Comparison of ENCODE assay signal across 11 mouse cellular contexts in genomic region chr3:100993718-100994117, GRCm38 (mm10). TPM values are rescaled to one million over a fixed set of nuclear protein-coding genes. Genes with fewer than 3 reads are reported as not detected.
DNase-seq lines count a peak whose midpoint lies in the region; ATAC-seq and TF ChIP-seq lines count a peak whose summit lies in the region.
"Had no signal": no experiment of that assay in that cellular context is flagged by ENCODE, and none has a peak within 500 bp of the region (broad histone marks: within the 10 kb centered on the region; RNA-seq: fewer than 3 reads in every experiment).

No protein-coding gene starts in this region.

- peak overlapping the region; percentile 20; the same call in 1 of the 2 replicates for H3K4me2 ChIP-seq in liver, embryonic 15.5 days
- no peak overlapping the region for H3K4me2 ChIP-seq in liver, embryonic 12.5 days
- no peak overlapping the region for H3K4me2 ChIP-seq in intestine, postnatal 0 days (replicated peaks; ENCODE audit: low read depth)
- H3K4me2 ChIP-seq: limb, embryonic 12.5 days had no signal

- no peak for ATAC-seq in liver, embryonic 15.5 days (ENCODE audit: insufficient read depth)
- no peak for ATAC-seq in liver, embryonic 12.5 days
- ATAC-seq in intestine, postnatal 0 days = no peak

- H3K36me3 ChIP-seq in liver, embryonic 15.5 days (replicated peaks) = no peaks in the 10 kb centered on the region
- H3K36me3 ChIP-seq in liver, embryonic 12.5 days = no peaks in the 10 kb centered on the region
- H3K36me3 ChIP-seq in heart, embryonic 10.5 days = no peaks in the 10 kb centered on the region
- H3K36me3 ChIP-seq in thymus, adult 2 months (ENCODE audit: control insufficient read depth, insufficient read depth, low read length) = no peaks in the 10 kb centered on the region
- H3K36me3 ChIP-seq in intestine, postnatal 0 days (ENCODE audit: control insufficient read depth, insufficient read depth) = no peaks in the 10 kb centered on the region
- H3K36me3 ChIP-seq: G1E; limb, embryonic 12.5 days had no signal

- no peak for DNase-seq in heart, embryonic 10.5 days (ENCODE audit: low spot score)
- DNase-seq in lung, adult 18-20 months = peak; percentile 53 to 54
- DNase-seq in thymus, adult 2 months = peak; percentile 60
- DNase-seq in liver = no peak
- no peak for DNase-seq in layer of hippocampus, adult 9-10 months (ENCODE audit: low spot score)
- DNase-seq: cerebellum, adult 18-20 months had no signal

- no peaks in the 10 kb centered on the region for H3K27me3 ChIP-seq in liver, embryonic 15.5 days
- no peaks in the 10 kb centered on the region for H3K27me3 ChIP-seq in liver, embryonic 12.5 days (replicated peaks)
- no peaks in the 10 kb centered on the region for H3K27me3 ChIP-seq in heart, embryonic 10.5 days (ENCODE audit: insufficient read depth, poor library complexity, severe bottlenecking)
- no peaks in the 10 kb centered on the region for H3K27me3 ChIP-seq in thymus, adult 2 months (ENCODE audit: control insufficient read depth, insufficient read depth, low read length)
- no peaks in the 10 kb centered on the region for H3K27me3 ChIP-seq in intestine, postnatal 0 days (replicated peaks; ENCODE audit: control insufficient read depth, insufficient read depth, low read length)
- H3K27me3 ChIP-seq: limb, embryonic 12.5 days had no signal

- H3K27ac ChIP-seq in liver, embryonic 15.5 days (replicated peaks) = no peak overlapping the region
- no peak overlapping the region for H3K27ac ChIP-seq in liver, embryonic 12.5 days
- peak overlapping the region; percentile 42 for H3K27ac ChIP-seq in heart, embryonic 10.5 days
- peak overlapping the region; percentile 21; the same call in 1 of the 2 replicates for H3K27ac ChIP-seq in thymus, adult 2 months (ENCODE audit: control insufficient read depth, insufficient read depth, low read length)
- no peak overlapping the region for H3K27ac ChIP-seq in intestine, postnatal 0 days (ENCODE audit: low read depth, low read length)
- H3K27ac ChIP-seq: limb, embryonic 12.5 days had no signal

- H3K4me1 ChIP-seq in liver, embryonic 15.5 days (replicated peaks) = 0 out of 2 replicates have a peak, but pooled peaks cover 4% of the 10 kb centered on the region
- H3K4me1 ChIP-seq in liver, embryonic 12.5 days = no peaks in the 10 kb centered on the region
- peaks cover 24% of the 10 kb centered on the region for H3K4me1 ChIP-seq in heart, embryonic 10.5 days
- H3K4me1 ChIP-seq in thymus, adult 2 months (replicated peaks; ENCODE audit: control insufficient read depth, insufficient read depth, low read length) = peaks cover 20% of the 10 kb centered on the region
- no peaks in the 10 kb centered on the region for H3K4me1 ChIP-seq in intestine, postnatal 0 days (replicated peaks; ENCODE audit: control insufficient read depth, insufficient read depth, low read length)

- WGBS in liver, embryonic 15.5 days (ENCODE audit: insufficient replicate concordance) = 20% methylated on average over 15 of the region's 15 CpGs
- WGBS in liver, embryonic 12.5 days (ENCODE audit: insufficient replicate concordance) = 25% methylated on average over 15 of the region's 15 CpGs
- 55% methylated on average over 15 of the region's 15 CpGs for WGBS in heart, embryonic 10.5 days
- 29% methylated on average over 15 of the region's 15 CpGs for WGBS in thymus, adult 2 months
- 62% methylated on average over 15 of the region's 15 CpGs for WGBS in intestine, postnatal 0 days

- TF ChIP-seq POLR2A in thymus, adult 2 months (IDR thresholded peaks at IDR 0.05; ENCODE audit: control insufficient read depth, extremely low read depth, insufficient read depth, low read length, poor library complexity) = no peak

- no peaks in the 10 kb centered on the region for H3K9me3 ChIP-seq in liver, embryonic 15.5 days (replicated peaks)
- H3K9me3 ChIP-seq in liver, embryonic 12.5 days (replicated peaks) = no peaks in the 10 kb centered on the region
- no peaks in the 10 kb centered on the region for H3K9me3 ChIP-seq in heart, embryonic 10.5 days
- H3K9me3 ChIP-seq in intestine, postnatal 0 days (ENCODE audit: control insufficient read depth) = no peaks in the 10 kb centered on the region
- H3K9me3 ChIP-seq: G1E; limb, embryonic 12.5 days had no signal

- no peak overlapping the region for H3K4me3 ChIP-seq in liver, embryonic 15.5 days (replicated peaks)
- no peak overlapping the region for H3K4me3 ChIP-seq in liver, embryonic 12.5 days
- H3K4me3 ChIP-seq in heart, embryonic 10.5 days = no peak overlapping the region
- H3K4me3 ChIP-seq in thymus, adult 2 months (ENCODE audit: control insufficient read depth, insufficient read depth, low read length) = peak overlapping the region; percentile 22
- H3K4me3 ChIP-seq in intestine, postnatal 0 days (ENCODE audit: low read depth, low read length) = no peak overlapping the region
- H3K4me3 ChIP-seq: limb, embryonic 12.5 days had no signal

- no peak for TF ChIP-seq CTCF in thymus, adult 2 months (IDR thresholded peaks at IDR 0.05; ENCODE audit: borderline replicate concordance, control insufficient read depth, extremely low read depth, insufficient read depth, low read length, poor library complexity)
- no peak for TF ChIP-seq CTCF in intestine, postnatal 0 days (IDR thresholded peaks at IDR 0.05; ENCODE audit: low read depth)

- H3K9ac ChIP-seq in liver, embryonic 15.5 days = no peak overlapping the region
- no peak overlapping the region for H3K9ac ChIP-seq in liver, embryonic 12.5 days
- no peak overlapping the region for H3K9ac ChIP-seq in intestine, postnatal 0 days (ENCODE audit: low read depth, low read length)
- H3K9ac ChIP-seq: limb, embryonic 12.5 days had no signal

RNA-seq across cellular contexts. Expression of gene Ttf2, which starts 24.3 kb away (rescaled TPM):
- polyA plus RNA-seq in liver, embryonic 15.5 days (2015; fragmentation: Nextera tagmentation; extraction: Ambion mirVana) = 6.7 and 7.0 TPM in 2 replicates
- 13.8 and 13.9 TPM in 2 replicates for polyA plus RNA-seq in liver, embryonic 12.5 days (2016; fragmentation: Nextera tagmentation; extraction: Ambion mirVana)
- polyA plus RNA-seq in heart, embryonic 10.5 days (2016; fragmentation: Nextera tagmentation; extraction: Ambion mirVana) = 18.0 and 18.1 TPM in 2 replicates
- polyA plus RNA-seq in thymus, adult 2 months (2012; rRNA removed) = 9.4 and 13.1 TPM in 2 replicates
- 2.7 and 3.4 TPM in 2 replicates for polyA plus RNA-seq in intestine, postnatal 0 days (2015; fragmentation: Nextera tagmentation; extraction: Ambion mirVana)

RNA-seq across cellular contexts. Expression of gene Cd101, which starts 35.6 kb away (rescaled TPM):
- polyA plus RNA-seq in liver, embryonic 15.5 days (2015; fragmentation: Nextera tagmentation; extraction: Ambion mirVana) = 0.07 and 0.15 TPM in 2 replicates
- polyA plus RNA-seq in liver, embryonic 12.5 days (2016; fragmentation: Nextera tagmentation; extraction: Ambion mirVana) = 0.04 and 0.08 TPM in 2 replicates
- polyA plus RNA-seq in heart, embryonic 10.5 days (2016; fragmentation: Nextera tagmentation; extraction: Ambion mirVana) = 0.34 and 0.50 TPM in 2 replicates
- polyA plus RNA-seq in thymus, adult 2 months (2012; rRNA removed) = 1.4 and 1.6 TPM in 2 replicates
- polyA plus RNA-seq in intestine, postnatal 0 days (2015; fragmentation: Nextera tagmentation; extraction: Ambion mirVana) = 1.0 and 1.1 TPM in 2 replicates
- polyA plus RNA-seq: G1E had no signal

Comparison
In these comparisons a context has a peak if more than half of its experiments do, and no peak if none do; other contexts are left out.
1. H3K27ac ChIP-seq: peak in heart, embryonic 10.5 days (single experiment) and thymus, adult 2 months (single experiment); none in liver, embryonic 15.5 days (single experiment), liver, embryonic 12.5 days (single experiment) and intestine, postnatal 0 days (single experiment).
2. DNase-seq: peak in lung, adult 18-20 months (2 of 2) and thymus, adult 2 months (single experiment); none in heart, embryonic 10.5 days (single experiment), liver (single experiment) and layer of hippocampus, adult 9-10 months (single experiment).